Mouse (Mus musculus) hematopoietic stem cell, adult 5-6 weeks (primary cell): Measurements from ENCODE around the gene Zfp385a. TPM values are rescaled to one million over a fixed set of nuclear protein-coding genes. Genes with fewer than 3 reads are reported as not detected.
A peak's percentile ranks its signal among the peaks of the same experiment; 100 is the strongest.

Experiments used
- ATAC-seq, 2 experiments: fragments of 125-278 bp in 1 of 2; replicated peaks in 1 of 2; 2 replicates each; pipeline ENCODE4 v1.8.0; 2016 to 2017; ENCODE audit warnings: inconsistent platforms in 2 of 2, mild to moderate bottlenecking in 2 of 2, moderate number of reproducible peaks in 2 of 2, low read depth in 1 of 2, moderate TSS enrichment in 1 of 2; ENCODE audit not compliant: low FRiP score in 2 of 2, poor library complexity in 2 of 2, severe bottlenecking in 2 of 2, insufficient read depth in 1 of 2, low TSS enrichment in 1 of 2
- total RNA-seq: library from RNA; stranded (forward); fragments of 172-1452, 232-1000 nt; gene quantifications from 2 replicates; pipeline ENCODE4 v1.2.3, GENCODE M21; 2017

Zfp385a gene
- total RNA-seq, 1 experiment from 2014 or later = 2.7 TPM

- no peak for ATAC-seq
These were observed 35.3 kb downstream of the Zfp385a start for GRCm38 (mm10) chr15:103304616-103304969.

- ATAC-seq = no peak
These were observed 35.8 kb downstream of the Zfp385a start for GRCm38 (mm10) chr15:103303916-103304615.

DNA sequence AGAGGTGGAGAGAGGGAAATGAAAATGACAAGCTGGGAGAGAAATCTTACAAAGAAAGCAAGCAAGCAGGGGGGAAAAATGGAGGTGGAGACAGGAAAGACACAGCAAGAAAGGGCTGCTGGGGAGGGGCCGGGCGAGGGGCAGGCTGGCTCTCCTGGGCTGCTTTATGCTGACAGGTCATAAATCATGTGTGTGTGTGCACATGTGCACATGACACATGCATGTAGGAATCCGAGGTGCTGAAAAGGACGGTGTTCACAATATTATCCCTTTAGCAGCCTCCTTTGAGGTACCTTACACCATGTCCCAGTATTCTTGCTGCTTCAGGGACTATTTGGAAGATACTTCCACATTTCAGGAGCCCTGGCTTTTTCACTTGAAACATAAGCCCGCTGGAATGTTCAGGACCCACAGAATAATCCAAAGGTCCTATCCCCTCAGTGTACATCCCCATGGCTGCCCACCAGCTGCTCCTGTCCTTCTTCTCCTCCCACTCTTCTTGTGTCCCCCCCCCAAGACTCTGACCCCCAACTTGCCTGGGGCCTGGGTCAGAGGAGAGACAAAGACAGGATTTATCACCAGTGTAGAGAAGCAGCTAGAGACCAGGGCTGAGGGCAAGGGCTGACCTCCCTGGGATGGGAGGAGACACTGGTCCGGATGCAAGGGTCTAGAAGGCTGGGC, 37.4 kb downstream of the Zfp385a start:
- no peak for ATAC-seq

- ATAC-seq = no peak
These were observed 38.1 kb downstream of the Zfp385a start for GRCm38 (mm10) chr15:103301547-103302340.

DNA sequence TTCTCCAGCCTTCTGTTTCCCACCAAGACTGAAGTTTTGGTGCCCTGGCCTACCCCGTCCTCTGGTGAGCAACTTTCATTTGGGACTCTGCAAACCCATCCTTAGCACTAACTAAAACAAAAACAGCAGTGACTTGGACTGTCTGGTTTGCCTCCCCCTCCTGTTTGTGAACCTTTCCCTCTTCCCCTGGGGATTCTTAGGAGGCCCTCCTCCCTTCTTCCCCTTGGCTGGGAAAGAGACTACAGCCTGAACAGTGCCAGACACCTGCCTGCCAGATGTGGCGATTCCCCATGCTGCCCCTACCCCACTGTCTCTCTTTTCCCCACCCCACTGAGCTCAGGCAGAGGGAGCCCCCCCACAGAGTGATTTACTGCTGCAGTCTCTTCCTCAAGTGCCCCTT, 38.8 kb downstream of the Zfp385a start:
- ATAC-seq = no peak

GRCm38 (mm10) chr15:103300560-103300959, 39.3 kb downstream of the Zfp385a start:
- no peak for ATAC-seq

GRCm38 (mm10) chr15:103300067-103300471, 39.8 kb downstream of the Zfp385a start:
- ATAC-seq = no peak

- ATAC-seq = no peak
These were observed 40.2 kb downstream of the Zfp385a start for GRCm38 (mm10) chr15:103299644-103300043.

DNA sequence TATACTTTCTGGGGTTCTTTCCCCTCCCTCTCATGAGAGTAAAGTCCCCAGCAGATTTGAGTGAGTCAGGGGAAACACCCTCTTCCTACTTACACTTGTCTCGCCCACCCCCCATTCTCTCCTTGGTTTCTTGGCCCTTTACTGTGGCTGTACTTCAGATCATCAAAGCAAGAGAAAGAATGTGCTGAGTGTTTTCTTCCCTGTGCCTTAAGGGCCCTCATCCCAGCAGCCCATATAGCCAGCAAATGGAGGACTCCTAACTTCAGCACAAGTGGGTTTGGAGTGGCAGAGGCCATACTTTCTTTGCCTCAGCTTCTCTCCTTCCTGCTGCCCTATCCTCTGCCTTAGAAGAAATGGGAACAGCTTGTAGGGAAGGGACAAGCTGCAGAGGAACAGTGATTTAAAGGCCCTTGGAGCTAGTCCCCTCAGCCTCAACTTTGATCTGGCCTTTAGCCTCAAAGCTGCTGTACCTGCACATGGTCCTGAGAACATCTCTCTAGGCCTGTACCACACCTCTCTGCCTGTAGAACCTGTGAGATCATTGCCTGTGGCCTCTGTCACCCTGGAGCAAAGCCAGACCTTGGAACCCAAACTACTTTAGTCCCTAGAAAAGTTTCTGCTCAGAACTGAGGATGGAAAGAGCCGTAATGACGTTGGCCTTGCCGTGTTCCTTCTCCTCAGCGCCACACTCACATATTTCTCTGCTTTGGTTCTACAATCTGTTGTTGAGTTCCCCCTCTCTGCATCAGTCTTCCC, 40.9 kb downstream of the Zfp385a start:
- ATAC-seq = no peak

GRCm38 (mm10) chr15:103298026-103298425, 41.9 kb downstream of the Zfp385a start:
- ATAC-seq = no peak

DNA sequence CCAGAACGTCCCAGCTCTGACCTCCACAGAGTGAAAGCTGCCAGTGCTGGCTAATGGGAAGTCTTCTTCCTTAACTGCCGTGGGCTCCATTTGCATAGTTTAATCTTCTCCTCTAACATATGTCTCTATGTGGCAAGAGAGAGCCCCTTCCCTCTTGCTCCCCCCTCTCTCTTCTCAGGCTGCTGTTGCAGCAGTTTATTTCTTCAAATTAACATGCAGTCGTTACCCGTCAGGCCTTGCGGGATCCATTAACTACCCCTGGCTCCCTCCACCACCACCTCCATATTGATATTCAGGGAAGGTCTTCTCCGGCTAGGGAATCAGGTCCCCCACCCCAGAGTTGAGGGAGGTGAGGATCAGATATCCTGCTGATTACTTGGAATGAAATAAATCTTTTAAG, 42.6 kb downstream of the Zfp385a start:
- ATAC-seq = no peak

DNA sequence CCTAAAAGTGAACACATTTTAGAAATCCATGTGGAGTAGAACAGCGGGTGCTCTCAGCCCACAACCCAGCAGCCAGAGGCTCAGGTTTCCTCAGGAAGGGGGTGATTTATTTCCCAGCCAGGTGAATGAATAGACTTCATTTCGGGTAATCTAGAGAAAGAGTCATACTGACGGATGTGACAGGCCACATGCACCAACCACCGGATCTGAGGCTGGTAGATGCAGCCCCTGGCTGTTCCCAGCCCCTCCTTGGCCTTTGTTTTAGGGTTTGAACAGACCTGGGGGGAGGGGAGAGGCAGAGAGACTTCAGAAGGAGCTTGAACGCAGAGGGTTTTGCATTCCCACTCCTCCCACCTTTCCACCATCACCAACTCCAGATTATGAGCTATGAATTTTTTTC, 44.0 kb downstream of the Zfp385a start:
- ATAC-seq = peak; percentile 72 to 84; a peak in 3 of 4 replicates

GRCm38 (mm10) chr15:103294649-103295048, 45.2 kb downstream of the Zfp385a start:
- no peak for ATAC-seq

DNA sequence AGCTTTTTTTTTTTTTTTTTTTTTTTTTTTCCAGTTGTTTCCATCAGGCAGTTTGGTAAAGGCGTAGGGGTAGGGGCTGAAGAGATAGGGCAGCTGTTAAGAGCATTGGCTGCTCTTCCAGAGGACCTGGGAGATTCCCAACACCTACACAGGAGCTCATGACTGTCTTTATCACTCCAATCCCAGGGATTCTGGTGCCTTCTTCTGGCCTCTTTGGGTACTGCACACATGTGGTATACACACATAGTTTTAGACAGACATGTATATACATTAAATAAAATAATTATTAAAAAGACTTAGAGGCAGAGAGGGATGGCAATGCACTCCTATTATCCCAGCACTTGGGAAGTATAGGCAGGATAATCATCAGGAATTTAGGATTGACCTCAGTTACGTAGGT, 46.5 kb downstream of the Zfp385a start:
- ATAC-seq = no peak

- no peak for ATAC-seq
These were observed 47.1 kb downstream of the Zfp385a start for GRCm38 (mm10) chr15:103292673-103293345.

GRCm38 (mm10) chr15:103290843-103291242, 49.0 kb downstream of the Zfp385a start:
- ATAC-seq = no peak

DNA sequence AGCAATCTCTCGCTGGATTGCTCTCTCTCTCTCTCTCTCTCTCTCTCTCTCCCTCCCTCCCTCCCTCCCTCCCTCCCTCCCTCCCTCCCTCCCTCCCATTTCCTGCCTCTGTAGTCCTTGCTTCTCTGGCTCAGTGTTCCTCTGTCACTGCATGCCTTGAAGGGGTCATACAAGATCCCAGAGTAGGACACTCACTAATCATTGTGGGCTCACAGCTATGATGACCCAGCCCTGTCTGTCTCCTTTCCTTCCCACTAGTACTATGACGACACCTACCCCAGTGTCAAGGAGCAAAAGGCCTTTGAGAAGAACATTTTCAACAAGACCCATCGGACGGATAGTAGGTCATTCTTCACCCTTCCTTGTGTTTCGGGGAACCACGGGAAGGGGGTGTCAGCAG, 49.5 kb downstream of the Zfp385a start:
- no peak for ATAC-seq
